Mouse (Mus musculus) limb, embryonic 11.5 days (tissue): ENCODE results near the gene Adamtsl5. TPM values are rescaled to one million over a fixed set of nuclear protein-coding genes. Genes with fewer than 3 reads are reported as not detected.
A peak's percentile ranks its signal among the peaks of the same experiment; 100 is the strongest.

Source experiments
- ATAC-seq: fragments of 200-750 bp; cut with Nextera tagmentation; 2 replicates; pipeline ENCODE4 v1.8.0; 2017; ENCODE audit warnings: low read depth; ENCODE audit not compliant: insufficient number of reproducible peaks, low FRiP score, low TSS enrichment
- DNase-seq: peaks from one replicate; pipeline ENCODE4 v3.0.0-alpha.2; 2015; ENCODE audit warnings: low spot score
- H3K27ac ChIP-seq: fragments of 300-500 bp; sonication (generic); replicated peaks from 2 replicates; pipeline ENCODE4 v1.5.1; 2014; ENCODE audit warnings: low read depth, mild to moderate bottlenecking, low read length
- H3K27me3 ChIP-seq: fragments of 300-500 bp; sonication (generic); 2 replicates; pipeline ENCODE4 v1.6.1; 2014; ENCODE audit warnings: mild to moderate bottlenecking, low read length, mixed read lengths; ENCODE audit not compliant: control insufficient read depth, insufficient read depth
- H3K36me3 ChIP-seq: fragments of 300-500 bp; sonication (generic); 2 replicates; pipeline ENCODE4 v1.6.1; 2014; ENCODE audit warnings: mild to moderate bottlenecking, low read length, moderate library complexity, mixed read lengths; ENCODE audit not compliant: control insufficient read depth, insufficient read depth
- H3K4me1 ChIP-seq: fragments of 300-500 bp; sonication (generic); 2 replicates; pipeline ENCODE4 v1.6.1; 2014; ENCODE audit warnings: low read length, mixed read lengths; ENCODE audit not compliant: control insufficient read depth, insufficient read depth
- H3K4me2 ChIP-seq: fragments of 300-500 bp; sonication (generic); 2 replicates; pipeline ENCODE4 v1.6.1; 2014; ENCODE audit warnings: low read depth, mild to moderate bottlenecking, moderate library complexity; ENCODE audit not compliant: severe bottlenecking
- H3K4me3 ChIP-seq: fragments of 300-500 bp; sonication (generic); 2 replicates; pipeline ENCODE4 v1.5.1; 2014; ENCODE audit warnings: low read depth, low read length
- H3K9ac ChIP-seq: fragments of 300-500 bp; sonication (generic); 2 replicates; pipeline ENCODE4 v1.6.1; 2014; ENCODE audit warnings: mild to moderate bottlenecking, low read length
- H3K9me3 ChIP-seq: fragments of 300-500 bp; sonication (generic); 2 replicates; pipeline ENCODE4 v1.6.1; 2016; ENCODE audit warnings: low read length; ENCODE audit not compliant: control insufficient read depth
- WGBS: fragments of 180-500 bp; shearing (Covaris S2); extraction: QIAGEN DNeasy Blood & Tissue Kit; methylation state at CpG from one replicate; pipeline ENCODE4 v1.1.7; 2014; 5-methylcytosine and 5-hydroxymethylcytosine counted together
- microRNA-seq: library from miRNA; unstranded; fragments of <30 nt; microRNA quantifications from one replicate; pipeline ENCODE4, GENCODE M21; 2016
- polyA plus RNA-seq: library from polyadenylated mRNA; unstranded; fragments of >200 nt; fragmentation: Nextera tagmentation; extraction: Ambion mirVana; gene quantifications from 2 replicates; pipeline ENCODE4 v1.2.1, GENCODE M21; 2014

The Adamtsl5 gene
- polyA plus RNA-seq, 1 experiment from 2014 or later: 0.28 TPM

DNA sequence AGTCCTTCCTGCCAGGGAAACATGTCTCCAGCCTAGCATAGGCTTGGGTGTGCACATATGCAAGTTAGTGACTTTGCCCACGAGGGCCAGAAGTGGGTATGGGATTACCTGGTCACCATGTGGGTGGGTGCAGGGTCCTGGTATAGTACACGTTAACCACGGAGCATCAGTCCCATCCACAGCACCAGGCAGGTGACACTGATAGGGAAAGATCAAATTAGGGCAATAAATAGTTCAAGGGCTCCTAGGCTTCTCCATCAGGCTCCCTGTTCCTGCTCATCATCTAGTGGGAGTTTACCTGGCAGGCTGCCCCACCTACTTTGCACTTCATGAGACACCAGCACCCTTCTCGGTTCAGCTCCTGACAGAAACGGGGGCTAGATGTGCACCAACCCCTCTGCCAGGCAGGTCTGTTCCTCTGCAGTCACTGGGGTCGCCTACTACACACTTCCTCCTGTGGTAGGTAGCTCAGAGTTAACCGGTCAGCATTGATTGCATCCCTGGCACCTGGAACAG is 53.4 kb downstream of the Adamtsl5 start:
- ATAC-seq (no peak), DNase-seq (no peak)
- H3K27ac ChIP-seq: no peak overlapping the region
- no peak overlapping the region for H3K9ac ChIP-seq
- H3K4me3 ChIP-seq: no peak overlapping the region; the same call in 1 of the 2 replicates
- peak overlapping the region; percentile 2; the same call in 1 of the 2 replicates for H3K4me2 ChIP-seq
- peaks cover 20% of the 10 kb centered on the region for H3K27me3 ChIP-seq
- H3K4me1 ChIP-seq: peaks cover 29% of the 10 kb centered on the region
- H3K9me3 ChIP-seq: no peaks in the 10 kb centered on the region
- 44% methylated on average over 7 of the region's 7 CpGs for WGBS
- H3K36me3 ChIP-seq: peaks cover 14% of the 10 kb centered on the region; the same call in 1 of the 2 replicates

DNA sequence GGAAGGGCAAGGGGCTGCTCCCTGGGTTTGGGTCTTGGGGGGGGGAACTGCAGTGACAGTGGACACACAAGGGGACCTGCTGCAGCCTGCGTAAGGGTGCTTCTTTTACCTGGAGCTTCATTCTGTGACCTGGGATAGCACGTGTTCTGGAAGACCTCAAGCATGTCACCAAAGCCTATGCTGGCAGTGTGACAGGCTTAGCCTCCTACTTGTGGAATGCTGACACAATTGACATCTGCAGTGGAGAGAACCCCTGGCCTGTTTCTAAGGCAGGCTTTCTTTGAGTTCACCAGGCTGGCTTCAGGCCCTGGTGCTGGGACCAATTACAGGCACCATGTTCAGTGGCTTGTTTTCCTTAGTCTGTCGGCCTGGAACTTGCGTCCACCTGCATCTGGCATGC is 53.9 kb downstream of the Adamtsl5 start:
- DNase-seq: no peak
- H3K36me3 ChIP-seq: peaks cover 14% of the 10 kb centered on the region; the same call in 1 of the 2 replicates
- ATAC-seq: no peak
- H3K27me3 ChIP-seq: peaks cover 14% of the 10 kb centered on the region
- H3K4me2 ChIP-seq: no peak overlapping the region
- H3K4me1 ChIP-seq: peaks cover 29% of the 10 kb centered on the region
- no peak overlapping the region for H3K4me3 ChIP-seq
- no peaks in the 10 kb centered on the region for H3K9me3 ChIP-seq
- 71% methylated on average over 4 of the region's 4 CpGs for WGBS
- H3K9ac ChIP-seq: no peak overlapping the region
- H3K27ac ChIP-seq: no peak overlapping the region

DNA sequence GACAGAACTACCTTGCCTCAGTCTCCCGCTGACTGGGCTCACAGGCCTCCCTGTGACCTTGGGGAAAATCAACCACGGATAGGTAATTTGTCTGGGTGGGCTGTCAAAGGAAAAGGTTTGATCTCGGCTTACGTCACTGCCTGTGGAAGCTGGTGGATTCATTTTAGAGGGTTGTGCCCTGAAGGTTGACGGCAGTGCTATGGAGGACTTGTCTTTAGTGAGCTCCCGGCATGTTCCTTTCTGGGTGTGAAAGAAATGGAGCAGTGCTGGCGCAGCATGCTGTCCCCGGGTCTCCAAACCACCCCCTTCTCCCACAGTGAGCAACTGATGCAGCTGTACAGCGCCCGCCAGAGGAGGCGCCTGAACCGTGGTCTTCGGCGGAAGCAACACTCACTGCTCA is 54.9 kb downstream of the Adamtsl5 start:
- Histone ChIP-seq H3K4me3 (peak overlapping the region; percentile 98), H3K27ac (peak overlapping the region; percentile 94), H3K9me3 (no peaks in the 10 kb centered on the region), H3K27me3 (peaks cover 6% of the 10 kb centered on the region), H3K9ac (peak overlapping the region; percentile 99), H3K4me2 (peak overlapping the region; percentile 99), H3K4me1 (peaks cover 29% of the 10 kb centered on the region), H3K36me3 (peaks cover 16% of the 10 kb centered on the region; the same call in 1 of the 2 replicates)
- DNase-seq (no peak), ATAC-seq (no peak)
- 29% methylated on average over 14 of the region's 14 CpGs for WGBS

DNA sequence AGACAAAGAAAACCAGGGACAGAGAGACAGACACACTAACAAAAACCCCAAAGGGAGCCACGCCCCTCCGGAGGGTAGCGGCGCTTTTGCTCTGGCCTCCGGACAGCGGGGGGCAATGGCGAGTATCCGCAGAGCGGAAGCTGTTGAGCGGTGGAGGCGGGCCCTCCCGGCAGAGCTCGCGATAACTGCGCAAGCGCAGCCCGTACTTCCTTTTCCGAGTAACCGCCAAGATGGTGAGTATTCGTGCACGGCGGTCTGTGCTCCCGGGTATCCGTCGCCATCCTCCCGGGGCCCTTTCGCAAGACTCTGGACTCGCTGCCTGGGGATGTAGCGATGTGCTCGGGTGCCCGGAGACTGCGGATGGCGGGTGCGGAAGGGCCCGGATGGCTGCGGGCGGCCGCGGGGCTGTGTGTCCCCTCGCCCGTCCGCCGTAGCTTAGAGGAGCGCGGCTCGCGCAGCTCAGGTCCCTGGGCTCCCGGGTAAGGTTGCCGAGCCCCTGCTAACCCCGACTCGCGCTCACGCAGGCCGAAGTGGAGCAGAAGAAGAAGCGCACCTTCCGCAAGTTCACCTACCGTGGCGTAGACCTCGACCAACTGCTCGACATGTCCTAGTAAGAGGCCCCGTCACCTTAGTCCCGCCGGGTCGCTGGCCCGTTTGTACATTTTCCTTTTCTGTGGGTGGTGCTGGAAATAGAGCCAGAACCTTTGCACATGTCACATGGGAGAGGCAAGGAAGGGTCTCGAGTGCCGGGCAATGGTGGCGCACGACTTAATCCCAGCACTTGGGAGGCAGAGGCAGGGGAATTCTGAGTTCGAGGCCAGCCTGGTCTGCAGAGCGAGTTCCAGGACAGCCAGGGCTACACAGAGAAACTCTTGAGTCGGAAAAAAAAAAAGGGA is 55.7 kb downstream of the Adamtsl5 start, which contains the start of gene Rps15:
TSS of gene Rps15 (plus strand) at position 203 of the 896 bp plus-strand sequence.
- DNase-seq: peak; percentile 96
- H3K27ac ChIP-seq: peak within 1 kb of the TSS; percentile 94

More for the DNA sequence above, 55.7 kb downstream of the Adamtsl5 start, which contains the start of gene Rps15:
- no peaks in the 10 kb centered on the region; the same call in 1 of the 2 replicates for H3K27me3 ChIP-seq
- WGBS: under 1% methylated on average over 69 of the region's 72 CpGs
- H3K4me1 ChIP-seq: peaks cover 29% of the 10 kb centered on the region
- peak within 1 kb of the TSS; percentile 99 for H3K4me2 ChIP-seq
- peak within 1 kb of the TSS; percentile 99 for H3K9ac ChIP-seq
- peak; percentile 73 for ATAC-seq
- H3K9me3 ChIP-seq: no peaks in the 10 kb centered on the region
- peaks cover 16% of the 10 kb centered on the region; the same call in 1 of the 2 replicates for H3K36me3 ChIP-seq
- H3K4me3 ChIP-seq: peak within 1 kb of the TSS; percentile 98

Small RNA genes within 50 kb of the gene (microRNA-seq; reads per million reads assigned to microRNA genes)
- gene Gm22721: not detected

Other genes starting within 250 kb of the Adamtsl5 start
- 8.1 and 10.8 TPM in 2 replicates for gene Sbno2, start 242.8 kb downstream of the Adamtsl5 start, polyA plus RNA-seq
- gene Stk11, start 232.6 kb downstream of the Adamtsl5 start, polyA plus RNA-seq: 23.6 and 27.1 TPM in 2 replicates
- 416 and 426 TPM in 2 replicates for gene Atp5d, start 209.8 kb downstream of the Adamtsl5 start, polyA plus RNA-seq
- 4.7 and 6.5 TPM in 2 replicates for gene Cbarp, start 207.6 kb downstream of the Adamtsl5 start, polyA plus RNA-seq
- 59.3 and 60.9 TPM in 2 replicates for gene Midn, start 200.1 kb downstream of the Adamtsl5 start, polyA plus RNA-seq
- gene Cirbp, start 182.4 kb downstream of the Adamtsl5 start, polyA plus RNA-seq: 67.9 and 68.1 TPM in 2 replicates
- 5.9 and 7.2 TPM in 2 replicates for gene 1600002K03Rik, start 175.5 kb downstream of the Adamtsl5 start, polyA plus RNA-seq
- gene Efna2, start 168.9 kb downstream of the Adamtsl5 start, polyA plus RNA-seq: 51.3 and 54.8 TPM in 2 replicates
- 84.6 and 87.1 TPM in 2 replicates for gene Mum1, start 122.0 kb downstream of the Adamtsl5 start, polyA plus RNA-seq
- 266 and 281 TPM in 2 replicates for gene Ndufs7, start 99.3 kb downstream of the Adamtsl5 start, polyA plus RNA-seq
- gene Gamt, start 87.4 kb downstream of the Adamtsl5 start, polyA plus RNA-seq: 18.9 and 20.1 TPM in 2 replicates
- gene Dazap1, start 86.9 kb downstream of the Adamtsl5 start, polyA plus RNA-seq: 51.7 and 55.6 TPM in 2 replicates
- 1,071 TPM in 2 replicates for gene Rps15, start 56.0 kb downstream of the Adamtsl5 start, polyA plus RNA-seq
- gene Apc2, start 52.4 kb downstream of the Adamtsl5 start, polyA plus RNA-seq: 4.5 and 5.0 TPM in 2 replicates
- gene 2310011J03Rik, start 27.9 kb downstream of the Adamtsl5 start, polyA plus RNA-seq: 38.1 and 45.0 TPM in 2 replicates
- 4.4 and 5.3 TPM in 2 replicates for gene Pcsk4, start 18.9 kb downstream of the Adamtsl5 start, polyA plus RNA-seq
- 5.2 and 7.2 TPM in 2 replicates for gene Reep6, start 18.5 kb downstream of the Adamtsl5 start, polyA plus RNA-seq
- 0.49 and 0.61 TPM in 2 replicates for gene Plk5, start 8.0 kb upstream of the Adamtsl5 start, polyA plus RNA-seq
- 9.8 and 10.4 TPM in 2 replicates for gene Mex3d, start 39.2 kb upstream of the Adamtsl5 start, polyA plus RNA-seq
- gene Mbd3, start 51.1 kb upstream of the Adamtsl5 start, polyA plus RNA-seq: 302 and 337 TPM in 2 replicates
- gene Uqcr11, start 58.4 kb upstream of the Adamtsl5 start, polyA plus RNA-seq: 527 and 533 TPM in 2 replicates
- gene Tcf3, start 85.2 kb upstream of the Adamtsl5 start, polyA plus RNA-seq: 232 and 248 TPM in 2 replicates
- gene Onecut3, start 146.4 kb upstream of the Adamtsl5 start, polyA plus RNA-seq: not detected in 2 replicates
- 0.37 and 0.48 TPM in 2 replicates for gene Atp8b3, start 190.7 kb upstream of the Adamtsl5 start, polyA plus RNA-seq
- gene Rexo1, start 213.1 kb upstream of the Adamtsl5 start, polyA plus RNA-seq: 27.2 and 32.6 TPM in 2 replicates
- gene Klf16, start 228.9 kb upstream of the Adamtsl5 start, polyA plus RNA-seq: 5.7 and 6.6 TPM in 2 replicates
- 114 and 121 TPM in 2 replicates for gene Abhd17a, start 241.9 kb upstream of the Adamtsl5 start, polyA plus RNA-seq